Mouse (Mus musculus) G1E (cell line): ENCODE results near the gene Atf7. TPM values are rescaled to one million over a fixed set of nuclear protein-coding genes. Genes with fewer than 3 reads are reported as not detected.

Experiments
- ATAC-seq: 2 replicates; pipeline ENCODE4 v1.8.0; 2016; ENCODE audit warnings: mild to moderate bottlenecking; ENCODE audit not compliant: insufficient number of reproducible peaks, poor library complexity, low FRiP score, severe bottlenecking; ENCODE audit errors: extremely low read depth
- DNase-seq: peaks from one replicate; pipeline ENCODE4 v3.0.0; 2012; ENCODE audit warnings: low spot score
- H3K27me3 ChIP-seq: 2 replicates; pipeline ENCODE4 v1.6.1; 2012; ENCODE audit warnings: mild to moderate bottlenecking, low read length, inconsistent platforms; ENCODE audit not compliant: insufficient read depth
- H3K36me3 ChIP-seq: replicated peaks from 2 replicates; pipeline ENCODE3; 2012; ENCODE audit warnings: mild to moderate bottlenecking, inconsistent platforms
- H3K4me1 ChIP-seq: 2 replicates; pipeline ENCODE4 v1.6.1; 2012; ENCODE audit warnings: low read depth, low read length, inconsistent platforms, mixed read lengths; ENCODE audit not compliant: insufficient read depth
- H3K4me3 ChIP-seq: 2 replicates; pipeline ENCODE4 v1.5.1; 2012; ENCODE audit warnings: low read depth, mild to moderate bottlenecking, inconsistent platforms, low read length, moderate library complexity, mixed read lengths
- H3K9me3 ChIP-seq: replicated peaks from 2 replicates; pipeline ENCODE4 v1.6.1; 2012; ENCODE audit warnings: inconsistent platforms
- CTCF ChIP-seq: IDR thresholded peaks from 2 replicates; pipeline ENCODE4 v1.5.1; 2012; ENCODE audit warnings: low read depth, low read length, inconsistent platforms, mixed read lengths
- GATA1 ChIP-seq: IDR thresholded peaks from 2 replicates; pipeline ENCODE4 v1.6.1; 2012; ENCODE audit warnings: borderline replicate concordance, low read length, inconsistent platforms, mixed read lengths
- GATA2 ChIP-seq: IDR thresholded peaks from 2 replicates; pipeline ENCODE4 v1.6.1; 2012; ENCODE audit warnings: low read depth, low read length, inconsistent platforms, borderline replicate concordance
- POLR2AphosphoS5 ChIP-seq: IDR thresholded peaks from 2 replicates; pipeline ENCODE4 v1.6.1; 2012; ENCODE audit warnings: low read depth, low read length, inconsistent platforms; ENCODE audit not compliant: insufficient replicate concordance
- TAL1 ChIP-seq: conservative IDR thresholded peaks from 2 replicates; pipeline ENCODE4 v1.6.1; 2012; ENCODE audit warnings: low read depth, low read length, inconsistent platforms, mixed read lengths
- polyA plus RNA-seq: library from polyadenylated mRNA; stranded (reverse); fragments of >175 nt; gene quantifications from 2 replicates; pipeline ENCODE4 v1.2.3, GENCODE M21; 2012
- total RNA-seq, 2 experiments: library from RNA; stranded (forward) in 1 of 2; stranded (reverse) in 1 of 2; fragments of 200-1000 nt in 1 of 2; fragments of >200 nt in 1 of 2; fragmentation: Nextera tagmentation in 1 of 2; gene quantifications; 2 replicates each; pipeline ENCODE4 v1.2.3; 2014 to 2017

Atf7 gene
- total and polyA plus RNA-seq, 3 experiments, result 13.6 to 200 (median 29.3) TPM

- Histone ChIP-seq H3K27me3 (peaks cover 12% of the 10 kb centered on the region; the same call in 1 of the 2 replicates), H3K4me3 (no peak overlapping the region), H3K9me3 (no peaks in the 10 kb centered on the region), H3K4me1 (peaks cover 42% of the 10 kb centered on the region), H3K36me3 (peaks cover 49% of the 10 kb centered on the region)
- TF ChIP-seq GATA1 (no peak), TAL1 (no peak), GATA2 (no peak), POLR2AphosphoS5 (no peak), CTCF (no peak)
- ATAC-seq, result no peak
- no peak for DNase-seq
Observed at GRCm38 (mm10) chr15:102506464-102506830, 118.8 kb downstream of the Atf7 start.

- no peak for ATAC-seq
- no peak overlapping the region for H3K4me3 ChIP-seq
- peaks cover 54% of the 10 kb centered on the region for H3K36me3 ChIP-seq
- H3K9me3 ChIP-seq, result no peaks in the 10 kb centered on the region
- peaks cover 43% of the 10 kb centered on the region for H3K4me1 ChIP-seq
- H3K27me3 ChIP-seq, result peaks cover 8% of the 10 kb centered on the region; the same call in 1 of the 2 replicates
- DNase-seq, result no peak
- TF ChIP-seq CTCF, result no peak
Observed at GRCm38 (mm10) chr15:102505770-102506463, 119.3 kb downstream of the Atf7 start.

- Histone ChIP-seq H3K4me3 (no peak overlapping the region), H3K36me3 (peaks cover 61% of the 10 kb centered on the region), H3K27me3 (0 out of 2 replicates have a peak, but pooled peaks cover 2% of the 10 kb centered on the region), H3K4me1 (peaks cover 42% of the 10 kb centered on the region), H3K9me3 (no peaks in the 10 kb centered on the region)
- TF ChIP-seq CTCF, result no peak
- no peak for ATAC-seq
- DNase-seq, result no peak
Observed at GRCm38 (mm10) chr15:102505073-102505769, 120.0 kb downstream of the Atf7 start.

GRCm38 (mm10) chr15:102503924-102504782, 121.1 kb downstream of the Atf7 start:
- TF ChIP-seq POLR2AphosphoS5, result no peak
- no peak for TF ChIP-seq GATA1
- no peak for TF ChIP-seq GATA2
- TF ChIP-seq CTCF, result no peak
- no peak for TF ChIP-seq TAL1
- no peaks in the 10 kb centered on the region for H3K27me3 ChIP-seq
- H3K9me3 ChIP-seq, result no peaks in the 10 kb centered on the region
- H3K4me3 ChIP-seq, result no peak overlapping the region
- ATAC-seq, result no peak
- no peak for DNase-seq
- peaks cover 33% of the 10 kb centered on the region for H3K4me1 ChIP-seq
- H3K36me3 ChIP-seq, result peaks cover 72% of the 10 kb centered on the region

GRCm38 (mm10) chr15:102503447-102503846, 121.8 kb downstream of the Atf7 start, which contains the start of gene Gm10337:
TSS of gene Gm10337 (plus strand) at chr15:102503722.
- Histone ChIP-seq H3K4me1 (peaks cover 35% of the 10 kb centered on the region), H3K9me3 (no peaks in the 10 kb centered on the region), H3K27me3 (no peaks in the 10 kb centered on the region), H3K4me3 (no peak within 1 kb of the TSS), H3K36me3 (peaks cover 77% of the 10 kb centered on the region)
- ATAC-seq, result no peak
- DNase-seq, result no peak
- TF ChIP-seq GATA1, result no peak
- no peak for TF ChIP-seq POLR2AphosphoS5
- no peak for TF ChIP-seq GATA2
- no peak for TF ChIP-seq CTCF
- no peak for TF ChIP-seq TAL1

GRCm38 (mm10) chr15:102502254-102502840, 122.9 kb downstream of the Atf7 start:
- H3K9me3 ChIP-seq, result no peaks in the 10 kb centered on the region
- ATAC-seq, result no peak
- no peak for TF ChIP-seq TAL1
- no peak for TF ChIP-seq GATA2
- no peak for TF ChIP-seq GATA1
- no peak for TF ChIP-seq POLR2AphosphoS5
- no peak for TF ChIP-seq CTCF
- no peak for DNase-seq
- H3K27me3 ChIP-seq, result no peaks in the 10 kb centered on the region
- H3K36me3 ChIP-seq, result peaks cover 84% of the 10 kb centered on the region
- H3K4me3 ChIP-seq, result no peak overlapping the region
- H3K4me1 ChIP-seq, result peaks cover 35% of the 10 kb centered on the region
